Mouse (Mus musculus) spleen, adult 10 weeks (tissue): ENCODE measurements around the gene Gm6993. TPM values are rescaled to one million over a fixed set of nuclear protein-coding genes. Genes with fewer than 3 reads are reported as not detected.

Source experiments
- polyA plus RNA-seq: library from polyadenylated mRNA; stranded (reverse); fragments of 350-450 nt; fragmentation: Illumina TruSeq; extraction: RNeasy Lipid Tissue Mini Kit (QIAGEN cat#74804); gene quantifications from one replicate; pipeline ENCODE4 v1.2.3, GENCODE M21; 2015; ENCODE audit warnings: low replicate concordance; ENCODE audit not compliant: insufficient read depth

The Gm6993 gene
- not detected for polyA plus RNA-seq

DNA sequence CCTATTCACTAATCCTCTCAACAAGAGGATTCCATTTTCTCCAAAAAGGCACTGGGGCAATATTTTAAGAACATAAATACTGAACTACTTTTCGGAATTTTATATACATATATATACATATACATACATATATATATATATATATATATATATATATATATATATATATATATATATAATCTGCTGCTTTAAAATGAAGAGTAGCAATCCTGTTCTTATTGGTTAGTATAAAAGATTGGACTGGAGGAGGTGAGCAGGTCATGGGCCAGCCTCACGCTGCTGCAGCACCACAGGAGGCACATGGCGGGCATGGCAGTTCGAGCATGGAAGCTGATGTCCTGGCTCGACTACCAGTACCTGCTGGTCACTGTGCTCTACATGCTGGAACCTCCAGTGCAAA, at the start of gene Gm6993:
Gene Gm6993, plus strand, starts transcription at position 301 of the 400 bp plus-strand sequence.

DNA sequence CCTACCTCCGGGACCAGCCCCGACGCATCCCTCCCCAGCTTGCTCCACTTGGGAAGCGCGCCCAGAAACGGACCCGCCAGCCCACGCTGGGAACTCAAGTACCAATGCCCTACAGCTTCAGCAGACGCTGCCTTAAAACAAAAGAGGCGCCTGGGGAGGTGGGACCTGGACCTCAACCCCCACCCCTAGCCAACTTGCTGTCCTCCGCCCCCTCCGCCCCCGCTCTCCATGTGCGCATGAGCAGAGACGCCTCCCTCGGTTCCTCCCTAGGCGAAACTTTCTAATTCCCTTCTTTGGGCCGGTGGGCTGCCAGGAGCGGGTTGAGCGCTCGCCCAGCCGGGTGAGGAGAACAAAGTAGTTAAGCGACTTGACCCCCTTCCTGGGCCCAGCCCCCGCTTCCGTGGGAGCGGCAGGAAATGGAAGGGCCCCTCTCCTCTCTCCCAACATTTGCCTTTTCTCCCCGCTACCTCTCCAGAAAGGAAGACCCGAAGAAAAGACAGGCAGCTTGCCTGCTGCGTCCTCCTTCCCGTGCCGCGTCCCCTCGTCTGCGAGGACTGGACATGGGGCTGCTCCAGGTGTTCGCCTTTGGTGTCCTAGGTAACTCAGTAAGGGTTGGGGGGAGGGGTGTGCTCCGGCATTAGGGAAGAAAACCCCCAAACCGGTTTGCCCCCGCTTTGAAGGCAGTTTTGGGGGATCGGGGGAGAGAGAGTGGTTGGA, 24.6 kb downstream of the Gm6993 start, which contains the start of gene Lamb1:
Gene Lamb1, plus strand, starts transcription at position 230 of the 717 bp plus-strand sequence.

Other genes starting within 250 kb of the Gm6993 start
- 0.26 TPM for gene Fam110c, start 166.9 kb upstream of the Gm6993 start, polyA plus RNA-seq
- 3.0 TPM for gene Lamb1, start 24.5 kb downstream of the Gm6993 start, polyA plus RNA-seq
- gene Dld, start 110.7 kb downstream of the Gm6993 start, polyA plus RNA-seq: 97.8 TPM
- gene Slc26a3, start 150.1 kb downstream of the Gm6993 start, polyA plus RNA-seq: 0.15 TPM